Mouse (Mus musculus) lung, postnatal 0 days (tissue): ENCODE results near the gene Gnaq.

Experiments used
- CTCF ChIP-seq: IDR thresholded peaks from 2 replicates; pipeline ENCODE4 v1.5.1; 2016; ENCODE audit warnings: antibody characterized with exemption, mild to moderate bottlenecking
- EP300 ChIP-seq: IDR thresholded peaks from 2 replicates; pipeline ENCODE4 v1.6.1; 2016; ENCODE audit warnings: antibody characterized with exemption, mild to moderate bottlenecking, control low read depth

DNA sequence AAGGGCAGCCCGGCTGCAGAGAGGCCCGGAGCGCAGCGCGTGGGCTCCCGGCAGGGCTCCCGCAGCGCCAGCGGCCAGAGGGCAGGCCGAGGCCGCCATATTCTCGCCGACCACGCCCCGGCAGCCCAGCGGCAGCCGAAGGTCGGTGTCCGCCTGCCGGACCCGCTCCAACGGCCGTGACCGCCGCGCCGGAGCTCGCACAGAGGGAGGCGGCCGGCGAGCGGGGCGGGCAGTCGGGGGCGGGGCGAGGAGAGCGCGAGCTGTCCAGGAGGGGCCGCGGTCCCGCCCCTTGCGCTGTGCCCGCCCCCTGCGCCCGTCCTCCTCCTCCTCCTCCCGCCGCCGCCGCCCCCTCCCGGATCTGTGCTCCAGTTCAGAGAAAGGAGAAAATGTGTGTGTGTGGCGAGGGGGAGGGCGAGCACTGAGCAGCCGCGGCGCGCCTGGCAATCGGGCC, 266 bp upstream of the Gnaq start:
- peak; percentile 18; the same call in 1 of the 2 replicates for TF ChIP-seq CTCF
- 0 out of 2 replicates have a peak, but pooled peaks have one; percentile 5 for TF ChIP-seq EP300
